Mouse (Mus musculus): ENCODE data around the gene Sema3c.

Gene Sema3c

GRCm38 (mm10) chr5:17648865-17649542 lies 74.9 kb downstream of the Sema3c start:
- no peak for DNase-seq

DNA sequence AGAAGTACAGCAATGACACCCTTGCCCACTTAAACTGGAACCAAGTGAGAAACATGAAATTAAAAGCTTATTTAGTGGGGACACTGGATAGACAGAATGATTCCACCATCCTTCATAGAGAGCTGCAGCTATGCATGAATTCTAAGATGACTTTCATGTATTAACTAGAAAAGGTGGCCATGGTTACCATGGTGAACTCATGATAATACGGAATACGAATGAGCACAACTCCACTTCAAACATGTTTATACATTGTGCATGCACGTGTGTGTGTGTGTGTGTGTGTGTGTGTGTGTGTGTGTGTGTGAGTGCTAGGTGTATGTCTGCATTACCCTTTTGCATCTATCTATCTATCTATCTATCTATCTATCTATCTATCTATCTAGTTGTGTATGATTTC lies 87.1 kb downstream of the Sema3c start:
- DNase-seq, result no peak

- DNase-seq, result no peak
These were observed 97.3 kb downstream of the Sema3c start for GRCm38 (mm10) chr5:17671356-17671755.

DNA sequence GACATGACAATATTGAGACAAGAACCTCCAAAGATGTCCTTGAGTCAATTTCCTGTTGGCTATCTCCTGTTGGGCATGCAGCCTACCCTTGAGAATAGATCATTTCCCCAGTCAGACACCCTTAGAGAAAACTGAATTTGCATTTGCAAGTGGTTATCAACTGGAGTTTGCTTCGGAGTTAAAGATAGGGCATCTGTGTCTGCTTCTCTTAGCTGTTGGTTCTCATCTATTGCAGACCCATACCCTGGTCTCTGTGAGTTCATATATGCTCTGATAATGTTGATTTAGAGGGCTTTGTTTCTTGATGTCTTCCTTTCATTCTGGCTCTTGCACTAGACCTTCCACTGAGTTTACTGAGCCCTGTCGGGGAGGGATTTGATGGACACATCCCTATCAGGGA lies 106.8 kb downstream of the Sema3c start:
- no peak for DNase-seq

GRCm38 (mm10) chr5:17689121-17689520 lies 115.0 kb downstream of the Sema3c start:
- no peak for DNase-seq

- no peak for DNase-seq
These were observed 115.5 kb downstream of the Sema3c start for GRCm38 (mm10) chr5:17689604-17690003.

DNA sequence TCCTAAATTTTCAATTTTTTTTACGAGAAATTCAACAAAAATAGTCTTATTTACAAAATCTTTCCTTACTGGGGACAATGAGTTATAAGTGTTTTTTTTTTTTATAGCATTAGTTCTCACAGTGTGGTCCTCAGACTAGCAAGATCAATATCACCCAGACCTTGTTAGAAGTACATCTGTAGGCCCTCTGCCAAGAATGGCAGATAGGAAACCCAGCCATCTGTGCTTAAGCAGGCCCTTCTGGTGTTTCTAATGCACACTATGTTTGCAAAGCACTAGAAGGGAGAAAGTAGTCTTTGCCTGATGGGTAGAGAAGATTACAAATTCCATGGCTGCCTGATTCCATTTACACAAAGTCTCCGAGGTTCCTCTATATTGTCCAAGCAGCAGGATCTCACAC lies 121.3 kb downstream of the Sema3c start:
- DNase-seq, result no peak

- no peak for DNase-seq
These were observed 124.8 kb downstream of the Sema3c start for GRCm38 (mm10) chr5:17698905-17699304.

- no peak for DNase-seq
These were observed 130.1 kb downstream of the Sema3c start for GRCm38 (mm10) chr5:17704160-17704559.

- no peak for DNase-seq
These were observed 133.0 kb downstream of the Sema3c start for GRCm38 (mm10) chr5:17707086-17707485.

DNA sequence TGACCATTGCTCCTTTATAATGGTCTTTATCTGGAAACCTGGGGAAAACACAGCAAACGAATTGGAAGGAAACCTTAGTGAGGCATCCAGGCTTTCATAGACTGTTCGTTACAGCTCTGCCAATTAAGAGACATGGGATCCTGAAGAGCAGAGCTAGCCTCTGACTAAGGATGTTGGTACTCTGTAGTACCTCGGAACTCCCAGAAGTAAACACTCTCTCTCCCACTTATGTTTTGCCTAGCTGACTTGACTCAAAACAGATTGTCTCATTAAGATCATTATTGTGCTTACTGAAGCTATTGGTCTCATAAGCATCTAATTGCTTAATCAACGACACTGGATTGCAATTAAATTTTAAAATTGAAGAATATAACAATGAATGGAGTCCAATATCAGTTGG lies 138.3 kb downstream of the Sema3c start:
- no peak for DNase-seq

DNA sequence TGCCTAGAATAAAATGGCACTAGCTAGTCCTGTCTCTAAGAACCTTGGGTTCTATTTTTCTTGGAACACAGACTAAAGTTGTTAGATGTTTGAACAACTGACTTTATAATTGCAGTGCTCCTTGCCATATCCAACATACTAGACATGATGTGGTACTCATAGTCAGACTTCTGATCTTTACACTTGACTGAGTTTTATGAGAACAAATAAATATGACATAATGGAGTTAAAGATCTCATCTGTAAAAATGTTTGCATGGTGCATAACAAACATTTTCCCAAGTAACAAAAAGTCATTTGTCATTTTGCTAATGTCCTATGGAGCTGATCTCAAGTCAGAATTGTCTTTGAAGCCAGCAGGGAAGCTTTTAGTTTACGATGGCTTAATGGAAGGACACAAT lies 141.1 kb downstream of the Sema3c start:
- DNase-seq, result no peak

- DNase-seq, result no peak
These were observed 145.9 kb downstream of the Sema3c start for GRCm38 (mm10) chr5:17720011-17720410.

DNA sequence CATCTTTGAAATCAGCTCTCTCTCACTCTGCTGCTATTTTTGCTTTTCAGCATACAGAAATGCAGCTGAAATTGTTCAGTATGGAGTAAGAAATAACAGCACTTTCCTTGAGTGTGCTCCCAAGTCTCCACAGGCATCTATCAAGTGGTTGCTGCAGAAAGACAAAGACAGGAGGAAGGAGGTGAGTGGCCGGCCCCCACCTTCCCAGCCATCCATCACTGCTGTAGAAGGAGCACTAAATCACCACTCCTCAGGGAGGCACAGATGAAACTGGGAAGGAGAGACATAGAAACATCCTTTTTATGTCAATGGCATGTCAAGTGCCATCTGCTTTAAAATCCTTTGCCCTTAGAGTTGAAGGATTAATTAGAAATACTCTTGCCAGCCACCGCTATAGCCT lies 149.9 kb downstream of the Sema3c start:
- DNase-seq, result no peak

- no peak for DNase-seq
These were observed 154.0 kb downstream of the Sema3c start for GRCm38 (mm10) chr5:17728047-17728446.

DNA sequence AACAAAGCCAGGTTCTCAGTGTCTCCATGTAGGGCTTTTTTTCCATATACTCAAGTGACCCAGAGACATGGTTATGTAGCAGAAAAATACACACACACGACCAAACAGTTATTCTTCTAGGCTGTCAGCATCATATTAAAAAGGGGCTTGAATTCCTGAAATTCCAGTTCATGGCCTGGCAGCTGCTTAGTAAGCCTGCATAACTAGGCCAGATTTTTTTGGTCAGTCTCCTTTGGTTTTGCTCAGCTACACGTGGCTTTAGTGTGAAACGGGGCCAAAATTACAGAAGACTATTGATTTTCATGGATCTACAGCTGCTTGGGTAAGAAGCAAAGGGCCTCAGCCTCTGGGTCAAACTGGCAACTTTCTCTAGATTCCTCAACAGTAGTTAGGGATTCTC lies 165.7 kb downstream of the Sema3c start:
- DNase-seq, result no peak

DNA sequence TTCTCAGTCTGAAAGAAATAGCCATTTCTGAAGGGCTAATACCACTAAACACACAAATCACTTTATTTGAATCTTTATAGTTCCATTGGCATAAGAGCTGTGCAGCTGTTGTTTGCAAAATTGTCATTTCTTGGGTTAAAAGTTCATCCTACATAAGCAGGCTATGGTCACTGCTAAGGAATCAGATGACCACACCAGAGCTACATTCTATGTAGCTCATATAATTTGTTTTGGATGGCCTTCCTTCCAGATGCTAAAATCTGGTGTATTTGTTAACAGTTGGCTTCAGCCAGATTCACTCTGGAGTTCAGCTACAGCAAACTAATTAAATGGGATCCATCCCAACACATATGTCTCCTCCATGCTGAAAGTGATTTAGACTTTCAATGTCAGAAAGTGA lies 172.4 kb downstream of the Sema3c start:
- DNase-seq, result no peak

- no peak for DNase-seq
These were observed 173.1 kb downstream of the Sema3c start for GRCm38 (mm10) chr5:17747143-17747542.

- DNase-seq, result no peak
These were observed 174.2 kb downstream of the Sema3c start for GRCm38 (mm10) chr5:17748293-17748692.

- no peak for DNase-seq
These were observed 179.5 kb downstream of the Sema3c start for GRCm38 (mm10) chr5:17753471-17754005.

DNA sequence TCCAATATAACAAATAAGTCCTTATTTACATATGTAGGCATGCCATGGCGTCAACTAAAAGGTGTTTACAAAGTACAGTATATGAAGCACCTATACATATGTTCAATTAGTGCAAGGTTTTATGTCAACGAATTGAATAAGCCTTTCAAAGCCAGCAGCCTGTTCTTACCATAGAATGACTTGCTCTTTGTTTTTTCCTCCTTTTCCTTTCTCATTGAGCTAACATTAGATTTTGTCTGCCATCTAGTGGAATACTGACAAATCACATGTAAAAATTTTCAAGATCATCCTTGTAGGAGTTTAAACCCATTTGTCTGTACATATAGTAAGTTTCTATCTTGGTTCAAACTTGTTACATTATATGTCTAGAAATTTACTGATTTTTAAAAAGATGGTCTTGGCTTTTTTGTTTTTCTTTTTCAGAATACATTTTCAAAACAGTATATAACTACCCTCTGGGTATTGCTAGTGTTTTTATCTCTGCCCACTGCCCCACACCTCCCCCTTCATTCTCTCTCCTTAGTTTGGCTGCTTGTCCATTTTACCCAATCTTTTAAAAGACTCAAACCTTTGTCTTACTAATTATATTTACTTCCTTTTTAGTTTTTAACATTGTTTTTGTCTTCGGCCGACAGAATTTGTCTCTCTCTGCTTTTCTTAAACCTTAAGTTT lies 192.1 kb downstream of the Sema3c start:
- DNase-seq, result no peak

DNA sequence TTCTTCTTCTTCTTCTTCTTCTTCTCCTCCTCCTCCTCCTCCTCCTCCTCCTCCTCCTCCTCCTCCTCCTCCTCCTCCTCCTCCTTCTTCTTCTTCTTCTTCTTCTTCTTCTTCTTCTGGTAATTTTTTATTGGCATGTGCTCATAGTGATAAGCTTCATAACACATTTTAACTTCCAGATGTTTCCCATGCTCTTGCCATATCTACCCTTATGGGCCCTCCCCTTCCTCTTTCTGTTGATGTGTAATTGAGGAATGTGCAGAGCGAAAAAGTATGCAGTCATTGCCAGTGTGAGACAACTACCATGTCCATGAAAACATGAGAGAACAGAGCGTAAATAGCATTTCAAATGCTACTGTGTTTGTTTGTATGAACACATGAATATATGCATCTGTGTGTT lies 196.2 kb downstream of the Sema3c start:
- DNase-seq, result no peak

- no peak for DNase-seq
These were observed 202.5 kb downstream of the Sema3c start for GRCm38 (mm10) chr5:17776571-17776970.

All from thymus, adult 18-20 months (tissue).